Mouse (Mus musculus): ENCODE measurements around the gene Aspm. TPM values are rescaled to one million over a fixed set of nuclear protein-coding genes. Genes with fewer than 3 reads are reported as not detected.
"Not testable (repeated sequence)": the region's sequence is repeated elsewhere in the genome, so short reads cannot be mapped to it uniquely, and the experiment has no call there.

The Aspm gene
- 24.0 and 28.6 TPM in 2 replicates for polyA plus RNA-seq (2014; fragmentation: Nextera tagmentation; extraction: Ambion mirVana)

DNA sequence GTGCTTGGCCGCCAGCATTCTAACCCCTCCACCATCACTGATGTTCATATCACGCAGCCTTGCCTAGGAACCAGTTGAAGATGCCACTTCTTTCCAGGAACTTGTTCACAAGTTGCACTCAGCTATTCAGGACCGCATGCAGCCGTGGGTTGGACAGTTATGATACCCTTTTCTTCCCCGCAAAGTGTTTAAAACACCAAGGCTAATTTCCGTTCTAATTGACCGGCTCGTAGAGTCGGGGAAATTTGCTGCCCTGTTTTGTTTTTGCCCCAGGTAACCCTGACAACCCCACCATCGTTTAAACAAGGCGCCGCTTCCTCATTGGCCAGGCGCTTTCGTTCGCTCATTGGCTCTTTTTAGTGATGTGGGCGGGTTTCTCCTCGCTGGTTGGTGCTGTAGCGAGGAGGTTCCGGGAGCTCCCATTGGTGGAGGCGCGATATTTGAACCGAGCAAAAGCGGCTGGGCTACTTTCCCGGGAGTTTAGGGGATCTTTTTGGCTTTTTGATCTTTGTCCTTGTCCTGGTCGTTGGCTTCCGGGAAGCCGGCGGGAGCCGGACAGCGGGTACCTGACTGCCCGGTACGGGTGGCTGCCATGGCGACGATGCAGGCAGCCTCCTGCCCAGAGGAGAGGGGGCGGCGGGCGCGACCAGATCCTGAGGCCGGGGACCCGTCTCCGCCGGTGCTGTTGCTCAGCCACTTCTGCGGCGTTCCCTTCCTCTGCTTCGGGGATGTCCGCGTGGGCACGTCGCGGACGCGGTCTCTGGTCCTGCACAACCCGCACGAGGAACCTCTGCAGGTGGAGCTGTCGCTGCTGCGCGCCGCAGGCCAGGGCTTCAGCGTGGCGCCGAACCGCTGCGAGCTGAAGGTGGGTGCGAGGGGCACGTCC, at the start of gene Aspm:
TSS of gene Aspm (plus strand) at position 433 of the 886 bp plus-strand sequence.
- WGBS, result under 1% methylated on average over 65 of the region's 65 CpGs
- H3K27ac ChIP-seq (replicated peaks; ENCODE audit: low read depth, low read length), result peak within 1 kb of the TSS; percentile 57

DNA sequence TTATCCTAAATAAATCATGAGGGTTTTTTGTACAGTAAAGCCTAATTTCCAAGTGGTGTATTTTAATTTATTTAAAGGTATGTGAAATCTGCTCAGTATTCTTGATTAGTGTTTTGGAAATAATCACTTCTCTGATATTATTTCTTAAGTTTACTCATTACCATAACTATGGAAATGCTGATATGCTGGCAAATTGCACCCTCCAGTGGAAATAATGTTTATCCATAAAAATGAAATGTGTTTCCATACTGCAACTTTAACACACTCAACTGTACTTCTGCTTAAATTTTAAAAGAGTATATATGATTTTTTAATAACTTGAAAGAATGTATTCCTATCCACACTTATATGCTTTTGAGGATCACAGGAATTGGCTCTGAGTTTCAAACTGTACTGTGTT, 48.8 kb upstream of the Aspm start:
- no peak for DNase-seq (ENCODE audit: low spot score)
- no peak overlapping the region for H3K9ac ChIP-seq (replicated peaks; ENCODE audit: low read length)

More for the DNA sequence above, at the start of gene Aspm:
- Histone ChIP-seq H3K27me3 (ENCODE audit: control insufficient read depth, insufficient read depth, low read length) (no peaks in the 10 kb centered on the region), H3K36me3 (replicated peaks; ENCODE audit: control insufficient read depth, insufficient read depth, low read depth, low read length) (no peaks in the 10 kb centered on the region), H3K4me3 (ENCODE audit: low read depth, low read length) (peak within 1 kb of the TSS; percentile 92), H3K4me1 (ENCODE audit: control insufficient read depth, insufficient read depth, low read length) (no peaks in the 10 kb centered on the region), H3K9ac (replicated peaks; ENCODE audit: low read length) (peak within 1 kb of the TSS; percentile 85), H3K4me2 (ENCODE audit: low read depth, low read length) (peak within 1 kb of the TSS; percentile 70), H3K9me3 (replicated peaks; ENCODE audit: control insufficient read depth, low read length) (no peaks in the 10 kb centered on the region)
- ATAC-seq (replicated peaks; ENCODE audit: insufficient number of reproducible peaks, low FRiP score, low TSS enrichment, low read depth) (peak; percentile 98), DNase-seq (ENCODE audit: low spot score) (peak; percentile 96)

DNA sequence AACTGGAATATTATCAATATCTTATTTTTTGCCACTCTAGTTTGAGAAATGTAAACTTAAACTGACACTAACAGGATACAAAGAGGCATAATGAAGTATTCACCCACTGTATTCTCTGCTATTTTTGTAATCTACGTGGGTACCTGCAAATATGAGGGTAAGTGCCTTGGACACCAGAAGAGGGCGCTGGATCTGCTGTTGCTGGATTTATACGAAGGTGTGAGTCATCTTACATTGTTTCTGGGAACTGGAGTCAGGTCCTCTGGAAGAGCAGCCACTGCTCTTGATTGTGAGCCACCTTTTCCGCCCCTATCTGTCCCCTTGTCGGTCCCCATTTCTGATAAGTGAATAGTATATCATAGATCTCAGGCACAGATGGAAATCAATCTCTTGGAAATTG, 46.9 kb upstream of the Aspm start:
- no peak for ATAC-seq (replicated peaks; ENCODE audit: insufficient number of reproducible peaks, low FRiP score, low TSS enrichment, low read depth)
- H3K27ac ChIP-seq (replicated peaks; ENCODE audit: low read depth, low read length), result no peak overlapping the region
- H3K9me3 ChIP-seq (replicated peaks; ENCODE audit: control insufficient read depth, low read length), result no peaks in the 10 kb centered on the region
- WGBS, result 58% methylated on average over 5 of the region's 5 CpGs
- no peak overlapping the region for H3K9ac ChIP-seq (replicated peaks; ENCODE audit: low read length)
- DNase-seq (ENCODE audit: low spot score), result no peak
- H3K4me2 ChIP-seq (ENCODE audit: low read depth, low read length), result no peak overlapping the region
- no peaks in the 10 kb centered on the region for H3K36me3 ChIP-seq (replicated peaks; ENCODE audit: control insufficient read depth, insufficient read depth, low read depth, low read length)
- H3K4me3 ChIP-seq (ENCODE audit: low read depth, low read length), result no peak overlapping the region
- H3K27me3 ChIP-seq (ENCODE audit: control insufficient read depth, insufficient read depth, low read length), result no peaks in the 10 kb centered on the region
- H3K4me1 ChIP-seq (ENCODE audit: control insufficient read depth, insufficient read depth, low read length), result no peaks in the 10 kb centered on the region

More for the DNA sequence above, 48.8 kb upstream of the Aspm start:
- Histone ChIP-seq H3K4me1 (ENCODE audit: control insufficient read depth, insufficient read depth, low read length) (no peaks in the 10 kb centered on the region), H3K36me3 (replicated peaks; ENCODE audit: control insufficient read depth, insufficient read depth, low read depth, low read length) (no peaks in the 10 kb centered on the region), H3K4me3 (ENCODE audit: low read depth, low read length) (no peak overlapping the region), H3K27ac (replicated peaks; ENCODE audit: low read depth, low read length) (no peak overlapping the region), H3K4me2 (ENCODE audit: low read depth, low read length) (no peak overlapping the region), H3K9me3 (replicated peaks; ENCODE audit: control insufficient read depth, low read length) (no peaks in the 10 kb centered on the region), H3K27me3 (ENCODE audit: control insufficient read depth, insufficient read depth, low read length) (no peaks in the 10 kb centered on the region)
- ATAC-seq (replicated peaks; ENCODE audit: insufficient number of reproducible peaks, low FRiP score, low TSS enrichment, low read depth), result no peak

DNA sequence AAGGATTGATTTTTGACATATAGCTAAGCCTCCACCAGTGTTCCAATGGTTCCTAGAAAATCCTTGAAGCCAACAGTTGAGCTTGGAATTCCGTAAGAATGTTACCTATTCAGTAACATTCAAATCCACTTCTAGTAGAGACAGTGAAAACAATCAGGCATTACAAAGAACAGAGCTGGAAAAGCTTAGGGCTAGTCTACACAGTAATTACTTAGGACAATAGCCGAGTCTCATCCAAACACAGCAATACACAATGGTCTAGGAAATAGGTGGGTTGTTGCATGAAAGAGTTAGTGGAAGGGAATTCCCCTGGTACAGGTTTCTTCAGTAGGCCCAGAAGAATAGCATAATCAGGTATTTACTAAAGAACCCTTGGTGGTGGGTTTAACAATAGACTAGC, 42.2 kb upstream of the Aspm start:
- H3K4me1 ChIP-seq (ENCODE audit: control insufficient read depth, insufficient read depth, low read length); H3K4me3 ChIP-seq (ENCODE audit: low read depth, low read length); ATAC-seq (replicated peaks; ENCODE audit: insufficient number of reproducible peaks, low FRiP score, low TSS enrichment, low read depth); H3K36me3 ChIP-seq (replicated peaks; ENCODE audit: control insufficient read depth, insufficient read depth, low read depth, low read length); H3K9me3 ChIP-seq (replicated peaks; ENCODE audit: control insufficient read depth, low read length); H3K9ac ChIP-seq (replicated peaks; ENCODE audit: low read length); H3K27me3 ChIP-seq (ENCODE audit: control insufficient read depth, insufficient read depth, low read length); H3K4me2 ChIP-seq (ENCODE audit: low read depth, low read length); DNase-seq (ENCODE audit: low spot score); H3K27ac ChIP-seq (replicated peaks; ENCODE audit: low read depth, low read length): not testable (repeated sequence)
- 83% methylated on average over 2 of the region's 2 CpGs for WGBS

DNA sequence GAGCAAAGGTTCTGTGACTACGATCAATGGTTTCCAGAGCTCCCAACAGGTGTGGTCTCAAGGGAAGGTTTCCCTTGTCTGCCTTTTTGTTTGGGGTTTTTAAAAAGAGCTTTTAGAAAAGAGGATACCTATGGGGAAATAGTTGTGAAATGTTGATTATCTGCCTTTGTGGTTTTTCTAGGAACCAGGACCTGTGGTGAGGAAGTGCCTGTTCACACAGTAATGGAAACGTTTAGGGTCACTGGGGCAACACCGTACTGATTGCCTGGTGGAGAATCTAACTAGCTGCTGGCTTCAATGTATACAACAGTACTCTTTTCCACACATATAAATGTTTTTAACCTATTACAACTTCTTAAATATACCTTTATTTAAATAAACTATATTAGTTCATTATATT, 41.1 kb upstream of the Aspm start:
- Histone ChIP-seq H3K27ac (replicated peaks; ENCODE audit: low read depth, low read length) (no peak overlapping the region), H3K4me1 (ENCODE audit: control insufficient read depth, insufficient read depth, low read length) (no peaks in the 10 kb centered on the region), H3K9ac (replicated peaks; ENCODE audit: low read length) (no peak overlapping the region), H3K27me3 (ENCODE audit: control insufficient read depth, insufficient read depth, low read length) (no peaks in the 10 kb centered on the region), H3K36me3 (replicated peaks; ENCODE audit: control insufficient read depth, insufficient read depth, low read depth, low read length) (no peaks in the 10 kb centered on the region), H3K9me3 (replicated peaks; ENCODE audit: control insufficient read depth, low read length) (no peaks in the 10 kb centered on the region), H3K4me2 (ENCODE audit: low read depth, low read length) (no peak overlapping the region), H3K4me3 (ENCODE audit: low read depth, low read length) (no peak overlapping the region)
- 91% methylated on average over 3 of the region's 3 CpGs for WGBS
- DNase-seq (ENCODE audit: low spot score) (no peak), ATAC-seq (replicated peaks; ENCODE audit: insufficient number of reproducible peaks, low FRiP score, low TSS enrichment, low read depth) (no peak)

DNA sequence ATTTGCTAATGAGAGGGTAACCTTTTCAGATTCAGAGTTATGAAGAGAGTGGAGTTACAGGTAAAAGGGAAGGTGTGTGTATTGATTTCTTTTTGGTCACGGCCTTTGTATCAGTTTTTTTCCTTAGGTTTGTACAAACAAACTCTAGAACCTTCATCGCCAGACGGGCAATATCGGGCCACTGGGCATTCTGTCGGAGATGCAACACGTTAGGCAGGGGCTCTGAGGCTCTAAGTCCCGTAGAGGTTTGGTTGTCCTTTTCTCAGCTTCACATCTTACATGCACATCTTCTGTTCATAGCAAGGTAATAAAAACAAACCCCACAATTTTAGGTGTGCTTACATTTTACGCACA, 33.1 kb upstream of the Aspm start:
- Histone ChIP-seq H3K4me1 (ENCODE audit: control insufficient read depth, insufficient read depth, low read length) (no peaks in the 10 kb centered on the region; the same call in 1 of the 2 replicates), H3K27me3 (ENCODE audit: control insufficient read depth, insufficient read depth, low read length) (no peaks in the 10 kb centered on the region), H3K9ac (replicated peaks; ENCODE audit: low read length) (peak overlapping the region; percentile 97; the same call in 1 of the 2 replicates), H3K36me3 (replicated peaks; ENCODE audit: control insufficient read depth, insufficient read depth, low read depth, low read length) (no peaks in the 10 kb centered on the region), H3K4me3 (ENCODE audit: low read depth, low read length) (peak overlapping the region; percentile 91), H3K4me2 (ENCODE audit: low read depth, low read length) (peak overlapping the region; percentile 61), H3K27ac (replicated peaks; ENCODE audit: low read depth, low read length) (no peak overlapping the region), H3K9me3 (replicated peaks; ENCODE audit: control insufficient read depth, low read length) (no peaks in the 10 kb centered on the region)
- no peak for DNase-seq (ENCODE audit: low spot score)
- WGBS, result 5% methylated on average over 8 of the region's 8 CpGs
- ATAC-seq (replicated peaks; ENCODE audit: insufficient number of reproducible peaks, low FRiP score, low TSS enrichment, low read depth), result no peak; the same call in 1 of the 2 replicates

DNA sequence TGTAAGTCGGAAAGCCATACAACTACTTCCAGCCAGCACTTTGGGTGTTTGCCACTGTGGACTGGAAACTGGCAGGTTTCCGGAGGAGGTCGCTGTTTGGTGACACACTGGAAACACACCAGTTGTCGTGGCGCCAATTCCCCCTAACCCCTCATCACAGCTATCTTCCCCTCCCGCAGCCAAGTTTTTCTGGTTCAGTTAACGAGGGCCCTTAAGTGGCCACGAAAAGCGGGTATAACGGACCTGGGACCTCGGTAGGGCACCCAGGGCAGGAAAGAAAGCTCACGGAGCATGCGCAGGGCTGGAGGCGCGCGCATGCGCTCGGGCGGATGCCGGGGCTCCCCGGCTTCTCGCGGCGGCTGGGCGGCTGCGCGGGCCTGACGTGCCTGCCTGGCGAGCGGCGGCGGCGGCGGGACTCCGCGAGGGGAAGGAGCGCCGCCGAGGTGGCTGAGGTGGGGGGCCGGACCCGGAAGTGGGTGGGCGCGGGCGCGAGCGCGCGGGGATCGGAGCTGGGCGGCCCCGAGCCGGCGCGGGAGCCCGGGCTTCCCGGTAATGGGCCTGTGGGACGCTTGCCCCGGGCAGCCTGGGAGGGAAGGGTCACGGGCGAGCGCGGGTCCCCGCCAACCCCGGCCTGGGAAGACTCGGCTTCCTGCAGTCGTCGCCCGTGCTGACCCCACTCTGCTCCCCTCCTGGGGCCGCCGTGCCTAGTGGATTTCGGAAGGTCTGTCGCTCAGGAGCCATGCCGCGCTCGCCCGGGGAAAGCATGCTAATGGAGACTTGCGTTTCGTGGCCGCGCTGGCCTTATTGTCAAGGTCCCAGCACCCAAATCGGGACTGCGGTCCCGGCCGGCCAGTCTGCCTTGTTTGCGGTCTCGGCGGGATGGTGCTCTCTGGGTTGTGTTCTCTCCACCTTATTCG, 32.4 kb upstream of the Aspm start, which contains the start of gene Zbtb41:
TSS of gene Zbtb41 (plus strand) at position 414 of the 917 bp plus-strand sequence.
- H3K4me3 ChIP-seq (ENCODE audit: low read depth, low read length), result peak within 1 kb of the TSS; percentile 91
- H3K4me1 ChIP-seq (ENCODE audit: control insufficient read depth, insufficient read depth, low read length), result no peaks in the 10 kb centered on the region; the same call in 1 of the 2 replicates
- ATAC-seq (replicated peaks; ENCODE audit: insufficient number of reproducible peaks, low FRiP score, low TSS enrichment, low read depth) (peak; percentile 98), DNase-seq (ENCODE audit: low spot score) (peak; percentile 91)
- no peaks in the 10 kb centered on the region for H3K36me3 ChIP-seq (replicated peaks; ENCODE audit: control insufficient read depth, insufficient read depth, low read depth, low read length)
- peak within 1 kb of the TSS; percentile 97 for H3K9ac ChIP-seq (replicated peaks; ENCODE audit: low read length)
- peak within 1 kb of the TSS; percentile 82 for H3K27ac ChIP-seq (replicated peaks; ENCODE audit: low read depth, low read length)
- H3K4me2 ChIP-seq (ENCODE audit: low read depth, low read length), result peak within 1 kb of the TSS; percentile 61
- no peaks in the 10 kb centered on the region for H3K9me3 ChIP-seq (replicated peaks; ENCODE audit: control insufficient read depth, low read length)
- H3K27me3 ChIP-seq (ENCODE audit: control insufficient read depth, insufficient read depth, low read length), result no peaks in the 10 kb centered on the region
- under 1% methylated on average over 80 of the region's 88 CpGs for WGBS

Measured in embryonic facial prominence, embryonic 11.5 days (tissue).